Mouse (Mus musculus): ENCODE results near the gene Cbr1. TPM values are rescaled to one million over a fixed set of nuclear protein-coding genes. Genes with fewer than 3 reads are reported as not detected.

The Cbr1 gene
- polyA plus RNA-seq, 1 experiment from 2014 or later, result 146 TPM

- no peak overlapping the region for H3K9ac ChIP-seq
- no peak overlapping the region for H3K27ac ChIP-seq
- no peak overlapping the region for H3K4me3 ChIP-seq
- H3K4me2 ChIP-seq, result no peak overlapping the region
- H3K9me3 ChIP-seq, result no peaks in the 10 kb centered on the region
- no peak for ATAC-seq (replicated peaks)
- H3K27me3 ChIP-seq (replicated peaks), result no peaks in the 10 kb centered on the region
- peaks cover 35% of the 10 kb centered on the region for H3K36me3 ChIP-seq (replicated peaks)
- no peaks in the 10 kb centered on the region for H3K4me1 ChIP-seq
- 63% methylated on average over 8 of the region's 8 CpGs for WGBS
These were observed 19.3 kb upstream of the Cbr1 start for GRCm38 (mm10) chr16:93586382-93586781.

- Histone ChIP-seq H3K4me1 (no peaks in the 10 kb centered on the region), H3K9ac (no peak overlapping the region), H3K4me3 (no peak overlapping the region), H3K27ac (no peak overlapping the region), H3K36me3 (replicated peaks) (peaks cover 35% of the 10 kb centered on the region), H3K9me3 (no peaks in the 10 kb centered on the region), H3K4me2 (no peak overlapping the region), H3K27me3 (replicated peaks) (no peaks in the 10 kb centered on the region)
- ATAC-seq (replicated peaks), result no peak
- 67% methylated on average over 4 of the region's 4 CpGs for WGBS
These were observed 17.4 kb upstream of the Cbr1 start for GRCm38 (mm10) chr16:93588281-93588680.

- Histone ChIP-seq H3K4me2 (no peak overlapping the region), H3K9me3 (no peaks in the 10 kb centered on the region), H3K27ac (no peak overlapping the region), H3K4me1 (no peaks in the 10 kb centered on the region), H3K36me3 (replicated peaks) (peaks cover 31% of the 10 kb centered on the region), H3K9ac (no peak overlapping the region), H3K27me3 (replicated peaks) (no peaks in the 10 kb centered on the region), H3K4me3 (no peak overlapping the region)
- 94% methylated on average over 15 of the region's 15 CpGs for WGBS
- ATAC-seq (replicated peaks), result no peak
These were observed 14.7 kb upstream of the Cbr1 start for GRCm38 (mm10) chr16:93590915-93591314.

- Histone ChIP-seq H3K27me3 (replicated peaks) (no peaks in the 10 kb centered on the region), H3K9me3 (no peaks in the 10 kb centered on the region), H3K27ac (no peak overlapping the region), H3K4me2 (no peak overlapping the region), H3K9ac (no peak overlapping the region), H3K4me1 (no peaks in the 10 kb centered on the region), H3K36me3 (replicated peaks) (peaks cover 30% of the 10 kb centered on the region), H3K4me3 (no peak overlapping the region)
- ATAC-seq (replicated peaks), result no peak
- 94% methylated on average over 20 of the region's 20 CpGs for WGBS
These were observed 13.9 kb upstream of the Cbr1 start for GRCm38 (mm10) chr16:93591450-93592430.

GRCm38 (mm10) chr16:93592711-93593110, 12.9 kb upstream of the Cbr1 start:
- Histone ChIP-seq H3K27me3 (replicated peaks) (no peaks in the 10 kb centered on the region), H3K9me3 (no peaks in the 10 kb centered on the region), H3K36me3 (replicated peaks) (peaks cover 26% of the 10 kb centered on the region), H3K4me3 (no peak overlapping the region), H3K4me1 (no peaks in the 10 kb centered on the region), H3K27ac (no peak overlapping the region), H3K9ac (no peak overlapping the region), H3K4me2 (no peak overlapping the region)
- ATAC-seq (replicated peaks), result no peak
- WGBS, result 95% methylated on average over 3 of the region's 3 CpGs

GRCm38 (mm10) chr16:93593406-93593805, 12.2 kb upstream of the Cbr1 start:
- no peak overlapping the region for H3K27ac ChIP-seq

GRCm38 (mm10) chr16:93594448-93594847, 11.2 kb upstream of the Cbr1 start:
- H3K36me3 ChIP-seq (replicated peaks), result peaks cover 33% of the 10 kb centered on the region
- 93% methylated on average over 10 of the region's 10 CpGs for WGBS

More at GRCm38 (mm10) chr16:93593406-93593805, 12.2 kb upstream of the Cbr1 start:
- ATAC-seq (replicated peaks), result no peak
- Histone ChIP-seq H3K4me1 (no peaks in the 10 kb centered on the region), H3K4me2 (no peak overlapping the region), H3K9ac (no peak overlapping the region), H3K4me3 (no peak overlapping the region), H3K9me3 (no peaks in the 10 kb centered on the region), H3K27me3 (replicated peaks) (no peaks in the 10 kb centered on the region), H3K36me3 (replicated peaks) (peaks cover 33% of the 10 kb centered on the region)
- 93% methylated on average over 8 of the region's 8 CpGs for WGBS

GRCm38 (mm10) chr16:93595766-93596165, 9.9 kb upstream of the Cbr1 start:
- no peak overlapping the region for H3K4me3 ChIP-seq
- H3K27ac ChIP-seq, result no peak overlapping the region
- H3K9me3 ChIP-seq, result no peaks in the 10 kb centered on the region
- WGBS, result 90% methylated on average over 5 of the region's 5 CpGs
- no peak overlapping the region for H3K9ac ChIP-seq
- no peak for ATAC-seq (replicated peaks)
- H3K36me3 ChIP-seq (replicated peaks), result peaks cover 22% of the 10 kb centered on the region; the same call in 1 of the 2 replicates
- H3K4me2 ChIP-seq, result no peak overlapping the region
- no peaks in the 10 kb centered on the region for H3K27me3 ChIP-seq (replicated peaks)
- no peaks in the 10 kb centered on the region for H3K4me1 ChIP-seq

More at GRCm38 (mm10) chr16:93594448-93594847, 11.2 kb upstream of the Cbr1 start:
- no peaks in the 10 kb centered on the region for H3K4me1 ChIP-seq
- H3K9me3 ChIP-seq, result no peaks in the 10 kb centered on the region
- no peaks in the 10 kb centered on the region for H3K27me3 ChIP-seq (replicated peaks)
- H3K4me2 ChIP-seq, result no peak overlapping the region
- no peak for ATAC-seq (replicated peaks)
- H3K4me3 ChIP-seq, result no peak overlapping the region
- H3K27ac ChIP-seq, result no peak overlapping the region
- no peak overlapping the region for H3K9ac ChIP-seq

- H3K9ac ChIP-seq, result no peak overlapping the region
- H3K9me3 ChIP-seq, result no peaks in the 10 kb centered on the region
- no peaks in the 10 kb centered on the region for H3K27me3 ChIP-seq (replicated peaks)
- H3K36me3 ChIP-seq (replicated peaks), result peaks cover 17% of the 10 kb centered on the region; the same call in 1 of the 2 replicates
- no peak overlapping the region for H3K4me3 ChIP-seq
- 0 out of 2 replicates have a peak, but pooled peaks cover 4% of the 10 kb centered on the region for H3K4me1 ChIP-seq
- WGBS, result 96% methylated on average over 7 of the region's 7 CpGs
- H3K27ac ChIP-seq, result no peak overlapping the region
- H3K4me2 ChIP-seq, result no peak overlapping the region
- no peak for ATAC-seq (replicated peaks)
These were observed 8.8 kb upstream of the Cbr1 start for GRCm38 (mm10) chr16:93596807-93597206.

GRCm38 (mm10) chr16:93597551-93597950, 8.1 kb upstream of the Cbr1 start:
- Histone ChIP-seq H3K27me3 (replicated peaks) (no peaks in the 10 kb centered on the region), H3K9ac (no peak overlapping the region), H3K27ac (no peak overlapping the region), H3K9me3 (no peaks in the 10 kb centered on the region), H3K4me1 (peaks cover 7% of the 10 kb centered on the region), H3K4me3 (no peak overlapping the region), H3K36me3 (replicated peaks) (peaks cover 17% of the 10 kb centered on the region; the same call in 1 of the 2 replicates), H3K4me2 (no peak overlapping the region)
- WGBS, result 92% methylated on average over 9 of the region's 9 CpGs
- no peak for ATAC-seq (replicated peaks)

GRCm38 (mm10) chr16:93599461-93599860, 6.2 kb upstream of the Cbr1 start:
- Histone ChIP-seq H3K9ac (no peak overlapping the region), H3K4me1 (peaks cover 14% of the 10 kb centered on the region), H3K27me3 (replicated peaks) (no peaks in the 10 kb centered on the region), H3K9me3 (no peaks in the 10 kb centered on the region), H3K36me3 (replicated peaks) (peaks cover 12% of the 10 kb centered on the region; the same call in 1 of the 2 replicates), H3K27ac (no peak overlapping the region), H3K4me3 (no peak overlapping the region), H3K4me2 (no peak overlapping the region)
- WGBS, result 93% methylated on average over 6 of the region's 6 CpGs
- ATAC-seq (replicated peaks), result no peak

- H3K4me1 ChIP-seq, result peaks cover 26% of the 10 kb centered on the region
- H3K9me3 ChIP-seq, result no peaks in the 10 kb centered on the region
- no peaks in the 10 kb centered on the region for H3K27me3 ChIP-seq (replicated peaks)
- 1% methylated on average over 55 of the region's 55 CpGs for WGBS
- H3K4me2 ChIP-seq, result peak within 1 kb of the TSS; percentile 71
- peak; percentile 89 for ATAC-seq (replicated peaks)
- peak within 1 kb of the TSS; percentile 71 for H3K4me3 ChIP-seq
- no peaks in the 10 kb centered on the region for H3K36me3 ChIP-seq (replicated peaks)
- peak within 1 kb of the TSS; percentile 88 for H3K27ac ChIP-seq
- H3K9ac ChIP-seq, result peak within 1 kb of the TSS; percentile 85
These were observed 2.0 kb upstream of the Cbr1 start, which contains the start of gene Setd4 for GRCm38 (mm10) chr16:93603439-93604212. TSS of gene Setd4 (minus strand) at chr16:93604063.

Measured in midbrain, embryonic 15.5 days (tissue).